Mouse (Mus musculus): ENCODE results near the gene Tpm3. TPM values are rescaled to one million over a fixed set of nuclear protein-coding genes. Genes with fewer than 3 reads are reported as not detected.

Gene Tpm3
- polyA plus RNA-seq, 1 experiment from 2014 or later = 449 TPM

GRCm38 (mm10) chr3:90088617-90089016, 16.2 kb downstream of the Tpm3 start:
- Histone ChIP-seq H3K4me1 (peaks cover 14% of the 10 kb centered on the region), H3K4me2 (no peak overlapping the region), H3K4me3 (no peak overlapping the region), H3K36me3 (ENCODE audit: poor library complexity, severe bottlenecking) (peaks cover 76% of the 10 kb centered on the region), H3K9me3 (replicated peaks) (no peaks in the 10 kb centered on the region), H3K27ac (no peak overlapping the region), H3K27me3 (no peaks in the 10 kb centered on the region), H3K9ac (no peak overlapping the region)
- 93% methylated on average over 2 of the region's 2 CpGs for WGBS
- ATAC-seq = no peak

- WGBS = 86% methylated on average over 6 of the region's 6 CpGs
- no peak overlapping the region for H3K27ac ChIP-seq
- peaks cover 98% of the 10 kb centered on the region for H3K36me3 ChIP-seq (ENCODE audit: poor library complexity, severe bottlenecking)
- H3K27me3 ChIP-seq = no peaks in the 10 kb centered on the region
- no peaks in the 10 kb centered on the region for H3K9me3 ChIP-seq (replicated peaks)
- no peak overlapping the region for H3K9ac ChIP-seq
- H3K4me1 ChIP-seq = no peaks in the 10 kb centered on the region
- no peak for ATAC-seq
- no peak overlapping the region for H3K4me3 ChIP-seq
- no peak overlapping the region for H3K4me2 ChIP-seq
These were observed 18.4 kb downstream of the Tpm3 start for GRCm38 (mm10) chr3:90090892-90091291.

- WGBS = 95% methylated on average over 3 of the region's 3 CpGs
- no peaks in the 10 kb centered on the region for H3K27me3 ChIP-seq
- H3K4me1 ChIP-seq = no peaks in the 10 kb centered on the region
- no peaks in the 10 kb centered on the region for H3K9me3 ChIP-seq (replicated peaks)
- ATAC-seq = no peak
- H3K27ac ChIP-seq = no peak overlapping the region
- H3K4me3 ChIP-seq = no peak overlapping the region
- H3K4me2 ChIP-seq = no peak overlapping the region
- H3K36me3 ChIP-seq (ENCODE audit: poor library complexity, severe bottlenecking) = peaks cover 89% of the 10 kb centered on the region
- H3K9ac ChIP-seq = no peak overlapping the region
These were observed 22.0 kb downstream of the Tpm3 start for GRCm38 (mm10) chr3:90094453-90094852.

GRCm38 (mm10) chr3:90097928-90098327, 25.5 kb downstream of the Tpm3 start:
- no peak overlapping the region for H3K4me3 ChIP-seq
- H3K36me3 ChIP-seq (ENCODE audit: poor library complexity, severe bottlenecking) = peaks cover 69% of the 10 kb centered on the region
- H3K27ac ChIP-seq = no peak overlapping the region
- no peaks in the 10 kb centered on the region for H3K9me3 ChIP-seq (replicated peaks)
- H3K9ac ChIP-seq = no peak overlapping the region
- WGBS = 87% methylated on average over 5 of the region's 5 CpGs
- H3K4me2 ChIP-seq = no peak overlapping the region
- H3K27me3 ChIP-seq = no peaks in the 10 kb centered on the region
- ATAC-seq = no peak
- H3K4me1 ChIP-seq = no peaks in the 10 kb centered on the region

GRCm38 (mm10) chr3:90101010-90101409, 28.6 kb downstream of the Tpm3 start:
- no peak for ATAC-seq
- WGBS = 95% methylated on average over 3 of the region's 3 CpGs
- H3K4me1 ChIP-seq = no peaks in the 10 kb centered on the region
- no peak overlapping the region for H3K4me3 ChIP-seq
- no peak overlapping the region for H3K4me2 ChIP-seq
- H3K27me3 ChIP-seq = no peaks in the 10 kb centered on the region
- H3K27ac ChIP-seq = no peak overlapping the region
- peaks cover 40% of the 10 kb centered on the region for H3K36me3 ChIP-seq (ENCODE audit: poor library complexity, severe bottlenecking)
- H3K9me3 ChIP-seq (replicated peaks) = no peaks in the 10 kb centered on the region
- H3K9ac ChIP-seq = no peak overlapping the region

- H3K36me3 ChIP-seq (ENCODE audit: poor library complexity, severe bottlenecking) = peaks cover 35% of the 10 kb centered on the region
- H3K27me3 ChIP-seq = no peaks in the 10 kb centered on the region
- H3K4me2 ChIP-seq = no peak overlapping the region
- WGBS = 96% methylated on average over 2 of the region's 2 CpGs
- no peak overlapping the region for H3K27ac ChIP-seq
- H3K4me1 ChIP-seq = no peaks in the 10 kb centered on the region
- H3K9ac ChIP-seq = no peak overlapping the region
- no peak for ATAC-seq
- H3K4me3 ChIP-seq = no peak overlapping the region
- H3K9me3 ChIP-seq (replicated peaks) = no peaks in the 10 kb centered on the region
These were observed 29.2 kb downstream of the Tpm3 start for GRCm38 (mm10) chr3:90101673-90102072.

- Histone ChIP-seq H3K4me3 (no peak overlapping the region), H3K4me1 (no peaks in the 10 kb centered on the region), H3K36me3 (ENCODE audit: poor library complexity, severe bottlenecking) (peaks cover 35% of the 10 kb centered on the region), H3K27me3 (no peaks in the 10 kb centered on the region), H3K4me2 (no peak overlapping the region), H3K9me3 (replicated peaks) (no peaks in the 10 kb centered on the region), H3K27ac (no peak overlapping the region), H3K9ac (no peak overlapping the region)
- WGBS = 86% methylated on average over 2 of the region's 2 CpGs
- ATAC-seq = no peak
These were observed 29.8 kb downstream of the Tpm3 start for GRCm38 (mm10) chr3:90102239-90102638.

- peaks cover 28% of the 10 kb centered on the region for H3K36me3 ChIP-seq (ENCODE audit: poor library complexity, severe bottlenecking)
- no peak overlapping the region for H3K4me2 ChIP-seq
- no peak overlapping the region for H3K27ac ChIP-seq
- H3K9ac ChIP-seq = no peak overlapping the region
- no peaks in the 10 kb centered on the region for H3K4me1 ChIP-seq
- no peak overlapping the region for H3K4me3 ChIP-seq
- H3K9me3 ChIP-seq (replicated peaks) = no peaks in the 10 kb centered on the region
- ATAC-seq = no peak
- no peaks in the 10 kb centered on the region for H3K27me3 ChIP-seq
- 91% methylated on average over 2 of the region's 2 CpGs for WGBS
These were observed 30.7 kb downstream of the Tpm3 start for GRCm38 (mm10) chr3:90103176-90103575.

GRCm38 (mm10) chr3:90103938-90104337, 31.5 kb downstream of the Tpm3 start, which contains the start of gene Nup210l:
Gene Nup210l (plus strand): TSS chr3:90104132.
- no peak within 1 kb of the TSS for H3K4me2 ChIP-seq
- 86% methylated on average over 13 of the region's 13 CpGs for WGBS
- no peaks in the 10 kb centered on the region for H3K27me3 ChIP-seq
- peaks cover 20% of the 10 kb centered on the region for H3K36me3 ChIP-seq (ENCODE audit: poor library complexity, severe bottlenecking)
- no peak within 1 kb of the TSS for H3K9ac ChIP-seq
- ATAC-seq = no peak
- H3K4me3 ChIP-seq = no peak within 1 kb of the TSS
- no peaks in the 10 kb centered on the region for H3K4me1 ChIP-seq
- no peaks in the 10 kb centered on the region for H3K9me3 ChIP-seq (replicated peaks)
- H3K27ac ChIP-seq = no peak within 1 kb of the TSS

- no peak for ATAC-seq
- Histone ChIP-seq H3K4me2 (no peak overlapping the region), H3K9me3 (replicated peaks) (no peaks in the 10 kb centered on the region), H3K27me3 (no peaks in the 10 kb centered on the region), H3K9ac (no peak overlapping the region), H3K36me3 (ENCODE audit: poor library complexity, severe bottlenecking) (no peaks in the 10 kb centered on the region), H3K27ac (no peak overlapping the region), H3K4me3 (no peak overlapping the region), H3K4me1 (no peaks in the 10 kb centered on the region)
- 83% methylated on average over 2 of the region's 2 CpGs for WGBS
These were observed 39.3 kb downstream of the Tpm3 start for GRCm38 (mm10) chr3:90111706-90112105.

GRCm38 (mm10) chr3:90114342-90114741, 41.9 kb downstream of the Tpm3 start:
- 89% methylated on average over 2 of the region's 2 CpGs for WGBS
- Histone ChIP-seq H3K4me3 (no peak overlapping the region), H3K27me3 (no peaks in the 10 kb centered on the region), H3K27ac (no peak overlapping the region), H3K36me3 (ENCODE audit: poor library complexity, severe bottlenecking) (no peaks in the 10 kb centered on the region), H3K9ac (no peak overlapping the region), H3K4me1 (no peaks in the 10 kb centered on the region), H3K9me3 (replicated peaks) (no peaks in the 10 kb centered on the region), H3K4me2 (no peak overlapping the region)
- ATAC-seq = no peak

GRCm38 (mm10) chr3:90115526-90115925, 43.1 kb downstream of the Tpm3 start:
- ATAC-seq = no peak
- Histone ChIP-seq H3K27ac (no peak overlapping the region), H3K4me2 (no peak overlapping the region), H3K9me3 (replicated peaks) (no peaks in the 10 kb centered on the region), H3K9ac (no peak overlapping the region), H3K4me1 (no peaks in the 10 kb centered on the region), H3K27me3 (no peaks in the 10 kb centered on the region), H3K4me3 (no peak overlapping the region), H3K36me3 (ENCODE audit: poor library complexity, severe bottlenecking) (no peaks in the 10 kb centered on the region)
- 84% methylated on average over 3 of the region's 3 CpGs for WGBS

- Histone ChIP-seq H3K4me1 (no peaks in the 10 kb centered on the region), H3K36me3 (ENCODE audit: poor library complexity, severe bottlenecking) (no peaks in the 10 kb centered on the region), H3K27ac (no peak overlapping the region), H3K27me3 (no peaks in the 10 kb centered on the region), H3K4me3 (no peak overlapping the region), H3K9me3 (replicated peaks) (no peaks in the 10 kb centered on the region), H3K9ac (no peak overlapping the region), H3K4me2 (no peak overlapping the region)
- 93% methylated on average over 13 of the region's 13 CpGs for WGBS
- no peak for ATAC-seq
These were observed 45.8 kb downstream of the Tpm3 start for GRCm38 (mm10) chr3:90118132-90118790.

Measured in forebrain, embryonic 13.5 days (tissue).